Mouse (Mus musculus) B cell, adult 67 days (primary cell): Measurements from ENCODE around the gene Cdkl5. TPM values are rescaled to one million over a fixed set of nuclear protein-coding genes. Genes with fewer than 3 reads are reported as not detected.

Source experiments
- total RNA-seq, 2 experiments: library from RNA; stranded (reverse); gene quantifications; 4 replicates each; pipeline ENCODE4 v1.2.4; 2023

Gene Cdkl5
- total RNA-seq: 1 to 10 TPM; 1.8 to 2.8 TPM

DNA sequence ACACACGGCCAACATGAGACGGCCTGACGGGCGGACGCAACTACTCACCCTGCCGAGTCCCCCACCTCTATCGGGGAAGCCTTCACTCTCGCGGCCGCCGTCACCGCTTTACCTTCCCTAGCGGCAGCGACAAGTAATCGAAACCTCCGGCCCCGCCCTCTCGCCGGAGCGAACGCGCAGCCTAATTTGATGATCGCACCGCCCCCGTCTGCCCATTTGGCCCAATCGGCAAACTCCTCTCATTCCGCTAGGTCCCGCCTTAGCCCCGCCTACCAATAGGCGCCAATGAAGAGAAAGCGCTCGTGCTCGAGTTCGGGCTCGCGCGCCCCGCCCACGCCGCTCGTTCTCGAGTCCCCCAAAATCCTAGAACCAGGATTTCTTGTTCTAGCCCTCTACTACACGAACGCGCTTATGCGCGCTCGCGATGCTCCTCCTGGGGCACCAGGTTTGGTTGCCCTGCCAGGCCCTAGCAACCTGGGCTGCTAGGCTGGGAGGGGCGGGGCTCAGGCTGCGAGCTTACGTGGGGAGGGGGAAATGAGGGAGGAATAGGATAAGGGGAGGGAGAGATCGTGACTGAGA lies at the start of gene Cdkl5:
TSS of gene Cdkl5 (minus strand) at position 162 of the 579 bp plus-strand sequence.

GRCm38 (mm10) chrX:160906952-160907351 lies 87.6 kb downstream of the Cdkl5 start, which contains the start of gene Gja6:
Gja6 (minus strand) TSS chrX:160907052.

GRCm38 (mm10) chrX:160767713-160768112 lies 226.8 kb downstream of the Cdkl5 start, which contains the start of gene Rs1:
Rs1 (plus strand) TSS chrX:160768013.

DNA sequence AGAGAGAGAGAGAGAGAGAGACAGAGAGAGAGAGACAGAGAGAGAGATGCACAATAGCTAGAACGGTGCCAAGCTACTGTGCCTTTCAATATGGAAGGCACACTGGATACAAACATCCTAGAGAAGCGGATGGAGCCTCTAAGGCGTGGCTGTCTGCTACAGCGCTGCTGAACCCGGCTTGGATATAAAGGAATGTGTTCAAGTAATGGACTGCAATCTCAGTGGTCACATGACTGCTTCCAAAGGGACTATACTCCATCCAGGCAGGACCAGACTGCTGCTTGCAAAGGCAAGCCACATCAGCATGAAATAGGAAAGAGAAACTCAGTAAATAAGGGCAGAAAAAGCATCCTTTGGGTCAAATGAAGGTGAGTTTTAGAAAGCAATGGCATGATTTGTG lies 258.9 kb downstream of the Cdkl5 start, which contains the start of gene Ppef1:
TSS of gene Ppef1 (minus strand) at position 116 of the 400 bp plus-strand sequence.

Other genes starting within 250 kb of the Cdkl5 start
- not detected for gene Rs1, start 226.7 kb downstream of the Cdkl5 start, total RNA-seq
- gene Gja6, start 87.7 kb downstream of the Cdkl5 start, total RNA-seq: under 1 TPM; 0.36 to 0.52 TPM
- gene Scml2, start 122.5 kb upstream of the Cdkl5 start, total RNA-seq: not detected